In the genomic region with DNA sequence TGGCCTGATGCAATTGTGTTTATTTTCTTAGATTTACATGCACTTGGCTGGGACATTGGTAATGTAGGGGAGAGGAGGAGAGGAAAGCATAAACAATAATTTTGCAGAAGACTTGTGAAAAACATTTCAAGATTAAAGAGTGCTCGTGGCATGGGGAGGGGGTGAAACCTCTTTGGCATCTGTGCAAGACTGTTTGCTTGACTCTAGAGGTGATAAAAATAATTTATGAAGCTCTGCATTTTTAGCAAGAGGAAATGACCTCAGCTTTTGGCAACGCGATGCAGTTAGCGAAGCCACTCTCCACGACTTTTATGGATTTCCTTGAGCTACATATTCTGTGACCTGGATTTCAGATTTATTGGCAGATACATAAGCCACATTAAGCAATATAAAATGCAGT, we compare ENCODE assay signal across 12 mouse cellular contexts. TPM values are rescaled to one million over a fixed set of nuclear protein-coding genes. Genes with fewer than 3 reads are reported as not detected.
DNase-seq lines count a peak whose midpoint lies in the region; ATAC-seq lines count a peak whose summit lies in the region.
"Had no signal": no experiment of that assay in that cellular context is flagged by ENCODE, and none has a peak within 500 bp of the region (broad histone marks: within the 10 kb centered on the region; RNA-seq: fewer than 3 reads in every experiment).

No protein-coding gene starts in this region.

- peak; percentile 50; the same call in 1 of the 2 replicates for ATAC-seq in kidney, embryonic 14.5 days (ENCODE audit: low FRiP score, low TSS enrichment)
- ATAC-seq in hindbrain, embryonic 14.5 days (ENCODE audit: low FRiP score), result no peak
- ATAC-seq: CD4-positive, CD25-positive, alpha-beta regulatory T cell, adult 4 months had no signal

- no peak overlapping the region; the same call in 1 of the 2 replicates for H3K27ac ChIP-seq in kidney, embryonic 14.5 days (ENCODE audit: low read depth, low read length)
- H3K27ac ChIP-seq in hindbrain, embryonic 14.5 days, result no peak overlapping the region
- H3K27ac ChIP-seq: gastrocnemius, adult 2 months had no signal

- intact Hi-C loops in heart, postnatal 25 days (cut with DNase I), result loop anchor here (5.0 kb wide), 2 partner anchors 62 to 792 kb away; partner anchors contain the start of genes En1 and Insig2

- 8% methylated on average over 5 of the region's 5 CpGs for WGBS in kidney, embryonic 14.5 days
- 62% methylated on average over 5 of the region's 5 CpGs for WGBS in hindbrain, embryonic 14.5 days

- peak; percentile 3 for DNase-seq in heart, adult 8-10 months (ENCODE audit: low spot score)
- DNase-seq in heart, postnatal 25 days (ENCODE audit: low spot score), result no peak
- peak; percentile 38 for DNase-seq in lung, postnatal 10 days
- no peak for DNase-seq in lung, adult 18-20 months
- DNase-seq in mesoderm, embryonic 11.5 days (ENCODE audit: low read depth, low spot score), result peak; percentile 47
- no peak for DNase-seq in layer of hippocampus, adult 18-20 months (ENCODE audit: low spot score in 2 of 2)
- no peak for DNase-seq in hindbrain, embryonic 14.5 days (ENCODE audit: low spot score)
- DNase-seq: cerebellum, adult 18-20 months; gastrocnemius, adult 2 months had no signal

- H3K4me1 ChIP-seq in kidney, embryonic 14.5 days (ENCODE audit: control insufficient read depth, insufficient read depth, low read length), result peaks cover 8% of the 10 kb centered on the region; the same call in 1 of the 2 replicates
- peaks cover 45% of the 10 kb centered on the region for H3K4me1 ChIP-seq in hindbrain, embryonic 14.5 days (replicated peaks; ENCODE audit: control insufficient read depth, insufficient read depth, low read length)

- H3K4me2 ChIP-seq in kidney, embryonic 14.5 days (replicated peaks; ENCODE audit: low read depth, low read length), result peak overlapping the region; percentile 4
- H3K4me2 ChIP-seq in hindbrain, embryonic 14.5 days (replicated peaks), result no peak overlapping the region
- H3K4me2 ChIP-seq: embryonic facial prominence, embryonic 15.5 days had no signal

- no peaks in the 10 kb centered on the region for H3K27me3 ChIP-seq in kidney, embryonic 14.5 days (ENCODE audit: control insufficient read depth, insufficient read depth, low read length)
- H3K27me3 ChIP-seq in hindbrain, embryonic 14.5 days (ENCODE audit: control insufficient read depth, insufficient read depth, low read length), result no peaks in the 10 kb centered on the region
- H3K27me3 ChIP-seq: embryonic facial prominence, embryonic 15.5 days had no signal

- H3K4me3 ChIP-seq in kidney, embryonic 14.5 days (ENCODE audit: low read length), result no peak overlapping the region
- H3K4me3 ChIP-seq in hindbrain, embryonic 14.5 days (replicated peaks; ENCODE audit: low read length), result no peak overlapping the region
- H3K4me3 ChIP-seq: embryonic facial prominence, embryonic 15.5 days; gastrocnemius, adult 2 months had no signal

- no peaks in the 10 kb centered on the region for H3K9me3 ChIP-seq in kidney, embryonic 14.5 days (ENCODE audit: control insufficient read depth, low read length)
- no peaks in the 10 kb centered on the region for H3K9me3 ChIP-seq in hindbrain, embryonic 14.5 days (ENCODE audit: control insufficient read depth, low read length)
- H3K9me3 ChIP-seq: embryonic facial prominence, embryonic 15.5 days had no signal

- H3K36me3 ChIP-seq in kidney, embryonic 14.5 days (ENCODE audit: control insufficient read depth, insufficient read depth, low read length), result no peaks in the 10 kb centered on the region
- no peaks in the 10 kb centered on the region for H3K36me3 ChIP-seq in hindbrain, embryonic 14.5 days (replicated peaks; ENCODE audit: control insufficient read depth, insufficient read depth)
- H3K36me3 ChIP-seq: embryonic facial prominence, embryonic 15.5 days had no signal

- H3K9ac ChIP-seq in kidney, embryonic 14.5 days (ENCODE audit: low read depth, low read length), result no peak overlapping the region
- no peak overlapping the region for H3K9ac ChIP-seq in hindbrain, embryonic 14.5 days
- H3K9ac ChIP-seq: embryonic facial prominence, embryonic 15.5 days had no signal

RNA-seq across cellular contexts. Expression of gene Ccdc93, which starts 36.1 kb away (rescaled TPM):
- 10 to 100 TPM; 12.9 to 16.1 (median 14.4) TPM for total RNA-seq in heart, adult 8-10 months (2022)
- total RNA-seq in heart, postnatal 25 days (2021), result 10 to 100 TPM; 14.0 to 14.5 TPM
- 6.6 and 11.3 TPM in 2 replicates for polyA plus RNA-seq in kidney, embryonic 14.5 days (2014; fragmentation: Nextera tagmentation; extraction: Ambion mirVana)
- total RNA-seq in layer of hippocampus, adult 18-20 months (2021), result 10 to 100 TPM; 30.0 to 31.6 TPM
- polyA plus RNA-seq in hindbrain, embryonic 14.5 days (2014; fragmentation: Nextera tagmentation; extraction: Ambion mirVana), result 10.3 and 10.6 TPM in 2 replicates

Comparison
In these comparisons a context has a peak if more than half of its experiments do, and no peak if none do; other contexts are left out.
1. DNase-seq: peak in heart, adult 8-10 months (single experiment), lung, postnatal 10 days (single experiment) and mesoderm, embryonic 11.5 days (single experiment); none in heart, postnatal 25 days (single experiment), lung, adult 18-20 months (0 of 2), layer of hippocampus, adult 18-20 months (0 of 2) and hindbrain, embryonic 14.5 days (single experiment).